8 mouse cellular contexts compared by ENCODE assay signal in genomic region chr11:69045531-69046394, GRCm38 (mm10). TPM values are rescaled to one million over a fixed set of nuclear protein-coding genes. Genes with fewer than 3 reads are reported as not detected.
A peak's percentile ranks its signal among the peaks of the same experiment; 100 is the strongest.
DNase-seq lines count a peak whose midpoint lies in the region; ATAC-seq and TF ChIP-seq lines count a peak whose summit lies in the region.

Gene Aurkb, plus strand, starts transcription at chr11:69045647.

- H3K4me3 ChIP-seq in E14TG2a.4 (replicated peaks; ENCODE audit: low read length): peak within 1 kb of the TSS; percentile 96
- peak within 1 kb of the TSS; percentile 67 for H3K4me3 ChIP-seq in heart, embryonic 13.5 days
- peak within 1 kb of the TSS; percentile 80 for H3K4me3 ChIP-seq in kidney, postnatal 0 days (replicated peaks; ENCODE audit: low read depth, low read length)
- peak within 1 kb of the TSS; percentile 52 for H3K4me3 ChIP-seq in neural tube, embryonic 14.5 days (ENCODE audit: low read depth, low read length)

- under 1% methylated on average over 54 of the region's 54 CpGs for WGBS in heart, embryonic 13.5 days
- under 1% methylated on average over 52 of the region's 54 CpGs for WGBS in kidney, postnatal 0 days
- 3% methylated on average over 53 of the region's 54 CpGs for WGBS in neural tube, embryonic 14.5 days

- peak; percentile 96 for DNase-seq in brain, embryonic 14.5 days (ENCODE audit: low read depth)
- DNase-seq in kidney, postnatal 0 days (ENCODE audit: low spot score): peak; percentile 97
- peak; percentile 80 to 86 for DNase-seq in lung, adult 18-20 months
- peak; percentile 87 for DNase-seq in testis, postnatal 14 days (ENCODE audit: low spot score)

- peak; percentile 31; the same call in 1 of the 2 replicates for TF ChIP-seq POLR2A in brain, embryonic 14.5 days (IDR thresholded peaks at IDR 0.05; ENCODE audit: borderline replicate concordance, extremely low read depth, insufficient read depth, insufficient read length, poor library complexity, severe bottlenecking)

- peaks cover 36% of the 10 kb centered on the region for H3K36me3 ChIP-seq in E14TG2a.4 (ENCODE audit: insufficient read depth, low read length)
- peaks cover 34% of the 10 kb centered on the region for H3K36me3 ChIP-seq in heart, embryonic 13.5 days
- 0 out of 2 replicates have a peak, but pooled peaks cover 13% of the 10 kb centered on the region for H3K36me3 ChIP-seq in kidney, postnatal 0 days (ENCODE audit: insufficient read depth, low read length)
- H3K36me3 ChIP-seq in neural tube, embryonic 14.5 days (ENCODE audit: control insufficient read depth, insufficient read depth, low read length): no peaks in the 10 kb centered on the region

- H3K4me1 ChIP-seq in E14TG2a.4 (replicated peaks; ENCODE audit: low read depth, low read length): peaks cover 41% of the 10 kb centered on the region
- peaks cover 30% of the 10 kb centered on the region for H3K4me1 ChIP-seq in heart, embryonic 13.5 days
- peaks cover 11% of the 10 kb centered on the region for H3K4me1 ChIP-seq in kidney, postnatal 0 days (replicated peaks; ENCODE audit: insufficient read depth, low read length)
- peaks cover 4% of the 10 kb centered on the region; the same call in 1 of the 2 replicates for H3K4me1 ChIP-seq in neural tube, embryonic 14.5 days (ENCODE audit: control insufficient read depth, insufficient read depth, low read length)

- ATAC-seq in erythroblast, adult 5-6 weeks (replicated peaks; ENCODE audit: low FRiP score, poor library complexity, severe bottlenecking): peak; percentile 81
- ATAC-seq in heart, embryonic 13.5 days (ENCODE audit: extremely low read depth, insufficient number of reproducible peaks, low FRiP score, low TSS enrichment): peak; percentile 53; the same call in 1 of the 2 replicates
- ATAC-seq in kidney, postnatal 0 days (replicated peaks; ENCODE audit: low FRiP score, low read depth): peak; percentile 63
- peak; percentile 66; the same call in 1 of the 2 replicates for ATAC-seq in neural tube, embryonic 14.5 days (ENCODE audit: low read depth)

- H3K4me2 ChIP-seq in heart, embryonic 13.5 days: peak within 1 kb of the TSS; percentile 79
- H3K4me2 ChIP-seq in kidney, postnatal 0 days (ENCODE audit: low read length): peak within 1 kb of the TSS; percentile 87
- H3K4me2 ChIP-seq in neural tube, embryonic 14.5 days (ENCODE audit: low read depth, low read length): peak within 1 kb of the TSS; percentile 98

- H3K9me3 ChIP-seq in E14TG2a.4 (ENCODE audit: low read length): no peaks in the 10 kb centered on the region
- no peaks in the 10 kb centered on the region for H3K9me3 ChIP-seq in heart, embryonic 13.5 days
- no peaks in the 10 kb centered on the region for H3K9me3 ChIP-seq in kidney, postnatal 0 days (replicated peaks; ENCODE audit: low read length)
- H3K9me3 ChIP-seq in neural tube, embryonic 14.5 days (ENCODE audit: control insufficient read depth, low read length): no peaks in the 10 kb centered on the region

- H3K27me3 ChIP-seq in E14TG2a.4 (ENCODE audit: insufficient read depth, low read length): no peaks in the 10 kb centered on the region
- H3K27me3 ChIP-seq in heart, embryonic 13.5 days (replicated peaks): no peaks in the 10 kb centered on the region
- H3K27me3 ChIP-seq in kidney, postnatal 0 days (ENCODE audit: insufficient read depth, low read length): no peaks in the 10 kb centered on the region
- H3K27me3 ChIP-seq in neural tube, embryonic 14.5 days (ENCODE audit: control insufficient read depth, insufficient read depth, low read length): no peaks in the 10 kb centered on the region

- H3K9ac ChIP-seq in heart, embryonic 13.5 days: peak within 1 kb of the TSS; percentile 86
- H3K9ac ChIP-seq in kidney, postnatal 0 days (ENCODE audit: low read depth, low read length): peak within 1 kb of the TSS; percentile 66
- H3K9ac ChIP-seq in neural tube, embryonic 14.5 days (replicated peaks; ENCODE audit: low read depth, low read length): peak within 1 kb of the TSS; percentile 34; the same call in 1 of the 2 replicates

- H3K27ac ChIP-seq in heart, embryonic 13.5 days (replicated peaks): peak within 1 kb of the TSS; percentile 93
- peak within 1 kb of the TSS; percentile 84 for H3K27ac ChIP-seq in kidney, postnatal 0 days
- H3K27ac ChIP-seq in neural tube, embryonic 14.5 days (ENCODE audit: low read depth, low read length): no peak within 1 kb of the TSS

- TF ChIP-seq CTCF in E14TG2a.4 (conservative IDR thresholded peaks at IDR 0.05; ENCODE audit: low read length): no peak
- no peak for TF ChIP-seq CTCF in brain, embryonic 14.5 days (IDR thresholded peaks at IDR 0.05; ENCODE audit: borderline replicate concordance, extremely low read depth, insufficient read depth, insufficient read length)
- no peak for TF ChIP-seq CTCF in kidney, postnatal 0 days (IDR thresholded peaks at IDR 0.05; ENCODE audit: low read depth)

RNA-seq across cellular contexts. Expression of gene Aurkb, which starts in this region (rescaled TPM):
- 38.3 and 74.9 TPM in 2 replicates for polyA plus RNA-seq in brain, embryonic 14.5 days (2012; rRNA removed)
- total RNA-seq in erythroblast, adult 5-6 weeks (2015; ENCODE audit: low replicate concordance): 32.9 and 35.3 TPM in 2 replicates
- total RNA-seq in erythroblast, adult 5-6 weeks (2017; ENCODE audit: low replicate concordance): 74.0 and 102 TPM in 2 replicates
- polyA plus RNA-seq in heart, embryonic 13.5 days (2015; fragmentation: Nextera tagmentation; extraction: Ambion mirVana): 78.4 and 83.0 TPM in 2 replicates
- 49.3 and 61.1 TPM in 2 replicates for polyA plus RNA-seq in kidney, postnatal 0 days (2015; fragmentation: Nextera tagmentation; extraction: Ambion mirVana)
- 8.7 and 12.8 TPM in 2 replicates for polyA plus RNA-seq in neural tube, embryonic 14.5 days (2014; fragmentation: Nextera tagmentation; extraction: Ambion mirVana)

Comparison
In these comparisons a context has a peak if more than half of its experiments do, and no peak if none do; other contexts are left out.
1. H3K9ac ChIP-seq: peak in every context shown above with its lines; median percentile 86 in heart, embryonic 13.5 days; 66 in kidney, postnatal 0 days; 34 in neural tube, embryonic 14.5 days.